Mouse (Mus musculus) ES-Bruce4 (cell line): ENCODE measurements at regions not wholly inside any gene's neighbourhood (a gene's known extent, or its start where the extent isn't known, plus 50 kb on each side); places are given as distances from the start of the nearest gene placed in this dataset.
"Not testable (repeated sequence)": the region's sequence is repeated elsewhere in the genome, so short reads cannot be mapped to it uniquely, and the experiment has no call there.

ENCODE experiments used
- H3K27ac ChIP-seq: 2 replicates; pipeline ENCODE4 v1.5.1; 2012; ENCODE audit warnings: low read length, inconsistent platforms; ENCODE audit not compliant: insufficient read depth
- H3K27me3 ChIP-seq: 2 replicates; pipeline ENCODE4 v1.6.1; 2012; ENCODE audit warnings: mild to moderate bottlenecking, low read length, inconsistent platforms; ENCODE audit not compliant: control insufficient read depth, poor library complexity, insufficient read depth, severe bottlenecking
- H3K36me3 ChIP-seq: 2 replicates; pipeline ENCODE4 v1.6.1; 2012; ENCODE audit warnings: inconsistent platforms, mild to moderate bottlenecking, low read length, moderate library complexity; ENCODE audit not compliant: control insufficient read depth, poor library complexity, insufficient read depth, severe bottlenecking
- H3K4me1 ChIP-seq: one replicate; pipeline ENCODE4 v1.8.1; 2011; ENCODE audit warnings: low read length; ENCODE audit not compliant: control insufficient read depth, insufficient read depth
- H3K4me3 ChIP-seq: 2 replicates; pipeline ENCODE4 v1.5.1; 2011; ENCODE audit warnings: low read depth, mild to moderate bottlenecking, low read length
- H3K9ac ChIP-seq: 2 replicates; pipeline ENCODE4 v1.6.1; 2012; ENCODE audit warnings: low read depth, mild to moderate bottlenecking, inconsistent platforms; ENCODE audit not compliant: poor library complexity, severe bottlenecking
- H3K9me3 ChIP-seq: replicated peaks from 2 replicates; pipeline ENCODE4 v1.6.1; 2012; ENCODE audit warnings: mild to moderate bottlenecking, low read length, inconsistent platforms; ENCODE audit not compliant: control insufficient read depth, poor library complexity, insufficient read depth, severe bottlenecking
- CTCF ChIP-seq: IDR thresholded peaks from one replicate; pipeline ENCODE4 v1.8.1; 2011; ENCODE audit warnings: low read depth, low read length
- EP300 ChIP-seq: IDR thresholded peaks from 2 replicates; pipeline ENCODE4 v1.6.1; 2011; ENCODE audit warnings: low read depth, low read length; ENCODE audit not compliant: insufficient read depth
- POLR2A ChIP-seq: IDR thresholded peaks from one replicate; pipeline ENCODE4 v1.8.1; 2011; ENCODE audit warnings: low read length; ENCODE audit not compliant: insufficient read depth

GRCm38 (mm10) chr2:128294610-128295009 lies 168.8 kb downstream of the Bcl2l11 start:
- Histone ChIP-seq H3K9me3 (0 out of 2 replicates have a peak, but pooled peaks cover 2% of the 10 kb centered on the region), H3K4me1 (peaks cover 5% of the 10 kb centered on the region), H3K27ac (no peak overlapping the region), H3K36me3 (no peaks in the 10 kb centered on the region), H3K9ac (no peak overlapping the region), H3K27me3 (no peaks in the 10 kb centered on the region), H3K4me3 (no peak overlapping the region)
- TF ChIP-seq EP300 (no peak), CTCF (no peak), POLR2A (no peak)

DNA sequence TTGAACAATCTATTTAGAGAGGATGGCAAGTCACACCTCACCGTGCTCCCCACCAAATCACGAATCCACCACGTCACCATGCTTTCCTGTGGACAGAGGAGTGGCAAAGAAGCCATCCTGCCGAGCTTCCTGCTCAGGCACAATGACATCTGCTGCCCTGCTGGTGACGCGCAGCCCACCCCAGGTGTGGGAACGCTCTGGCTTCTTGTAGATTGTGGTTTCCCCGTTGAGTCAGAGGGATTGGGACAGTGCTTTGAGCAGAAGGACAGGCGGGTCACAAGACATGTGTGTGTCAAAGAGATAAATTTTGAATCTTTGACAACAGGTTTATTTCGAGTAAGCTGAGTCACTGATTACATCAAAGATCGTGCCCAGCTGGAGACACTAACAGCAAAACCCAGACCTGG lies 169.2 kb downstream of the Bcl2l11 start:
- Histone ChIP-seq H3K9ac (no peak overlapping the region), H3K27ac (no peak overlapping the region), H3K36me3 (no peaks in the 10 kb centered on the region), H3K4me3 (no peak overlapping the region), H3K9me3 (0 out of 2 replicates have a peak, but pooled peaks cover 2% of the 10 kb centered on the region), H3K27me3 (no peaks in the 10 kb centered on the region), H3K4me1 (peaks cover 5% of the 10 kb centered on the region)
- no peak for TF ChIP-seq CTCF
- no peak for TF ChIP-seq EP300
- no peak for TF ChIP-seq POLR2A

DNA sequence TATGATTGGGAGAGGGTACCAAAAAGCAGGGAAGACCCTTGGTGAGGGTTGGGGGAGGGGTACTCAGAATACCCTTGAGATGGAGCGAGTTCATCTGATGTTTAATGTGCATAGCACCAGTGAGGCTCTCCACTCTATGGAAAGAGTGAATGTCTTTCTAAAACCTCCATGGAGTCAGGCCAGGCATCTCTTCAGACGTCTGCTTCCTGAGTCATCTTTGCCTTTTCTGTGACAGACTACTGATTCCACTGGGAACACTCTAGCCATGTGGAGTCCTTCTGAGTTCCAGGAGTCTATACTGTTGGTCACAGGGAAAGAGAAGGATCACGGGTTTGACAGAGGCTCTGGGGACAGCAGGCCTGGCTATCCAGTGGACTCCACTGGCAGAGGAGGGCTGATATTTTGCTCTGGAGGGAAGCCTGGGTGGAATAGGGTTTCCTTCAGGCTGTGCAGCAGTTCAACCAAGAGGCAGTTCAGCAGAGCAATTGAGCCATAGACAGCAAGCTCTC lies 169.9 kb downstream of the Bcl2l11 start:
- Histone ChIP-seq H3K4me1 (peaks cover 5% of the 10 kb centered on the region), H3K9me3 (0 out of 2 replicates have a peak, but pooled peaks cover 2% of the 10 kb centered on the region), H3K36me3 (no peaks in the 10 kb centered on the region), H3K4me3 (no peak overlapping the region), H3K9ac (no peak overlapping the region), H3K27me3 (no peaks in the 10 kb centered on the region), H3K27ac (no peak overlapping the region)
- TF ChIP-seq CTCF (no peak), POLR2A (no peak), EP300 (no peak)

DNA sequence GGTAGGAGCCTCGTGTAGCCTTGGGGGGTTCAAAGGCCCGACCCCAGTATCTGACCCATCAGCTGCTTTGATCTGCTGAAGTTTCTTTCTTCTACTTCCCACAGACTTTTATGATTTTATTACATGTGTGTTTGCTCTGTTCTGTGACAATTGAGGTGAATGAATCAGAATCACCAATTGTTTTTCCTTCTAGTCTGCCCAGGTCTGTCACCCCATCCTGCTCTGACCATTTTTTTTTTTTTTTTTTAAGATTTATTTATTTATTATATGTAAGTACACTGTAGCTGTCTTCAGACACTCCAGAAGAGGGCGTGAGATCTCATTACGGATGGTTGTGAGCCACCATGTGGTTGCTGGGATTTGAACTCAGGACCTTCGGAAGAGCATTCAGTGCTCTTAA lies 170.6 kb downstream of the Bcl2l11 start:
- H3K36me3 ChIP-seq, H3K27ac ChIP-seq, H3K4me1 ChIP-seq, H3K4me3 ChIP-seq, H3K9ac ChIP-seq, H3K9me3 ChIP-seq, H3K27me3 ChIP-seq: not testable (repeated sequence)

GRCm38 (mm10) chr2:128296897-128297296 lies 171.1 kb downstream of the Bcl2l11 start:
- Histone ChIP-seq H3K27me3 (no peaks in the 10 kb centered on the region), H3K9me3 (no peaks in the 10 kb centered on the region), H3K4me1 (peaks cover 5% of the 10 kb centered on the region), H3K4me3 (no peak overlapping the region), H3K36me3 (no peaks in the 10 kb centered on the region), H3K27ac (no peak overlapping the region), H3K9ac (no peak overlapping the region)
- TF ChIP-seq EP300 = no peak
- no peak for TF ChIP-seq CTCF
- no peak for TF ChIP-seq POLR2A

GRCm38 (mm10) chr2:128297821-128298220 lies 172.0 kb downstream of the Bcl2l11 start:
- Histone ChIP-seq H3K9ac (no peak overlapping the region), H3K4me1 (peaks cover 5% of the 10 kb centered on the region), H3K9me3 (no peaks in the 10 kb centered on the region), H3K27ac (no peak overlapping the region), H3K27me3 (no peaks in the 10 kb centered on the region), H3K36me3 (no peaks in the 10 kb centered on the region), H3K4me3 (no peak overlapping the region)
- no peak for TF ChIP-seq EP300
- TF ChIP-seq POLR2A = no peak
- TF ChIP-seq CTCF = no peak

GRCm38 (mm10) chr2:128298996-128299395 lies 173.2 kb downstream of the Bcl2l11 start:
- Histone ChIP-seq H3K36me3 (no peaks in the 10 kb centered on the region), H3K27ac (no peak overlapping the region), H3K9me3 (no peaks in the 10 kb centered on the region), H3K4me3 (no peak overlapping the region), H3K9ac (no peak overlapping the region), H3K4me1 (peaks cover 5% of the 10 kb centered on the region), H3K27me3 (no peaks in the 10 kb centered on the region)
- TF ChIP-seq CTCF = no peak
- no peak for TF ChIP-seq POLR2A
- TF ChIP-seq EP300 = no peak
